Mouse (Mus musculus): ENCODE results near the gene Fbxw19. TPM values are rescaled to one million over a fixed set of nuclear protein-coding genes. Genes with fewer than 3 reads are reported as not detected.

Fbxw19 gene
- polyA plus RNA-seq (2014; fragmentation: Illumina TruSeq; extraction: RNeasy Lipid Tissue Mini Kit (QIAGEN cat#74804)) = 30.1 TPM

DNA sequence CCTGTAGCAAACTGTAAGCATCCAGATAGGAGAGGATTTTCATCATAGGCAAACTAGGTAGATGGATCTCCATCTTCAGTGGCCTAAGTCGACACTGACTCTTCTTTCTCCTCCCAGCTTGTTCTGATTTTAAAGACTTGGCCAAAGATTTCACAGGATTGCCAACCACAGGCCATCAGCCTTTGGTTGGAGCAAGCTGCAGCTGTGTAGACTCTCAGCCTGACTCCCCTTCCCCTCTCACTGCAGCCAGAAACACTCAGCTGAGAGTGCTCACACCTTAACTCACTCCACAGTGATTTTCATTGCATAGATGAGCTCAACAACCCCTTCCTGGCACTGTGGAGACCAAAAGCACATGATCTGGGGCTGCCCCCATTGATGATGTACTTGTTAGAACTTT lies at the start of gene Fbxw19:
Gene Fbxw19 (minus strand): TSS at position 101 of the 400 bp plus-strand sequence.

DNA sequence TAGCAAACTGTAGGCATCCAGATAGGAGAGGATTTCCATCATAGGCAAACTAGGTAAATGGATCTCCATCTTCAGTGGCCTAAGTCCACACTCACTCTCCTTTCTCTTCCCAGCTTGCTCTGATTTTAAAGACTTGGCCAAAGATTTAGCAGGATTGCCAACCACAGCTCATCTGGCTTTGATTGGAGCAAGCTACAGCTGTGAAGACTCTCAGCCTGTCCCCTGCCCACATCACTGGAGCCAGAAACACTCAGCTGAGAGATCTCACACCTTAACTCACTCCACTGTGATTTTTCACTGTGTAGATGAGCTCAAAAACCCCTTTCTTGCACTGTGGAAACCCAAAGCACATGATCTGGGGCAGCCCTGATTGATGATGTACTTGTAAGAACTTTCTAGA lies 46.6 kb downstream of the Fbxw19 start, which contains the start of gene Fbxw16:
Gene Fbxw16 (minus strand): TSS at position 101 of the 400 bp plus-strand sequence.

Other genes with a start within 250 kb of the Fbxw19 start
- gene Fbxw14, start 208.2 kb downstream of the Fbxw19 start, polyA plus RNA-seq (2014; fragmentation: Illumina TruSeq; extraction: RNeasy Lipid Tissue Mini Kit (QIAGEN cat#74804)) = 45.1 TPM
- 71.3 TPM for gene Fbxw28, start 156.2 kb downstream of the Fbxw19 start, polyA plus RNA-seq (2014; fragmentation: Illumina TruSeq; extraction: RNeasy Lipid Tissue Mini Kit (QIAGEN cat#74804))
- gene Fbxw22, start 91.6 kb downstream of the Fbxw19 start, polyA plus RNA-seq (2014; fragmentation: Illumina TruSeq; extraction: RNeasy Lipid Tissue Mini Kit (QIAGEN cat#74804)) = 14.1 TPM
- gene Fbxw16, start 46.7 kb downstream of the Fbxw19 start, polyA plus RNA-seq (2014; fragmentation: Illumina TruSeq; extraction: RNeasy Lipid Tissue Mini Kit (QIAGEN cat#74804)) = 28.6 TPM
- 71.9 TPM for gene Fbxw15, start 72.4 kb upstream of the Fbxw19 start, polyA plus RNA-seq (2014; fragmentation: Illumina TruSeq; extraction: RNeasy Lipid Tissue Mini Kit (QIAGEN cat#74804))
- 75.2 TPM for gene Fbxw24, start 130.2 kb upstream of the Fbxw19 start, polyA plus RNA-seq (2014; fragmentation: Illumina TruSeq; extraction: RNeasy Lipid Tissue Mini Kit (QIAGEN cat#74804))
- gene Fbxw25, start 168.8 kb upstream of the Fbxw19 start, polyA plus RNA-seq (2014; fragmentation: Illumina TruSeq; extraction: RNeasy Lipid Tissue Mini Kit (QIAGEN cat#74804)) = 2.7 TPM
- 51.3 TPM for gene Fbxw18, start 206.8 kb upstream of the Fbxw19 start, polyA plus RNA-seq (2014; fragmentation: Illumina TruSeq; extraction: RNeasy Lipid Tissue Mini Kit (QIAGEN cat#74804))

All from ovary, adult 10 weeks (tissue).